Mouse (Mus musculus): ENCODE measurements around the gene Safb2. TPM values are rescaled to one million over a fixed set of nuclear protein-coding genes. Genes with fewer than 3 reads are reported as not detected.
"Not testable (repeated sequence)": the region's sequence is repeated elsewhere in the genome, so short reads cannot be mapped to it uniquely, and the experiment has no call there.

Gene Safb2
- polyA plus RNA-seq, 1 experiment from 2014 or later, result 73.5 TPM

DNA sequence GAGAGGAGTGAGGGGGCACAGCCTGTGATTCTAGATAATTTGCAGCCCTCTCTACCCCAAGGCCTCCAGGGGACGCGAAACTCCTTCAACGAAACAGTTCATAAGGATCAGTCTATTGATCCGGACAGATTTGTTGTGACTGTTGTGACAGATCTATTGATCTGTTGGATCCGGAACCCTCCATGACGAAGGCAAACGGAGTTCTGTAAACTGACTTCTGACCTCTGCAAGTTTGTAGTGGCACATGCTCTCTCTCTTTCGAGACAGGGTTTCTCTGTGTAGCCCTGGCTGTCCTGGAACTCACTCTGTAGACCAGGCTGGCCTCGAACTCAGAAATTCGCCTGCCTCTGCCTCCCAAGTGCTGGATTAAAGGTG, 28.2 kb upstream of the Safb2 start:
- H3K27me3 ChIP-seq (ENCODE audit: control insufficient read depth, insufficient read depth, low read length); H3K4me2 ChIP-seq (replicated peaks; ENCODE audit: low read depth, low read length); H3K9ac ChIP-seq (replicated peaks; ENCODE audit: low read depth, low read length); ATAC-seq (ENCODE audit: insufficient number of reproducible peaks, insufficient read depth, low FRiP score, low read depth); H3K4me3 ChIP-seq (ENCODE audit: low read depth, low read length); H3K27ac ChIP-seq (ENCODE audit: low read length); H3K9me3 ChIP-seq (ENCODE audit: control insufficient read depth, low read depth, low read length): not testable (repeated sequence)
- WGBS, result 68% methylated on average over 10 of the region's 10 CpGs
- Histone ChIP-seq H3K4me1 (ENCODE audit: control insufficient read depth, insufficient read depth, low read length) (peaks cover 24% of the 10 kb centered on the region; the same call in 1 of the 2 replicates), H3K36me3 (ENCODE audit: control insufficient read depth, insufficient read depth, low read length) (peaks cover 32% of the 10 kb centered on the region)

DNA sequence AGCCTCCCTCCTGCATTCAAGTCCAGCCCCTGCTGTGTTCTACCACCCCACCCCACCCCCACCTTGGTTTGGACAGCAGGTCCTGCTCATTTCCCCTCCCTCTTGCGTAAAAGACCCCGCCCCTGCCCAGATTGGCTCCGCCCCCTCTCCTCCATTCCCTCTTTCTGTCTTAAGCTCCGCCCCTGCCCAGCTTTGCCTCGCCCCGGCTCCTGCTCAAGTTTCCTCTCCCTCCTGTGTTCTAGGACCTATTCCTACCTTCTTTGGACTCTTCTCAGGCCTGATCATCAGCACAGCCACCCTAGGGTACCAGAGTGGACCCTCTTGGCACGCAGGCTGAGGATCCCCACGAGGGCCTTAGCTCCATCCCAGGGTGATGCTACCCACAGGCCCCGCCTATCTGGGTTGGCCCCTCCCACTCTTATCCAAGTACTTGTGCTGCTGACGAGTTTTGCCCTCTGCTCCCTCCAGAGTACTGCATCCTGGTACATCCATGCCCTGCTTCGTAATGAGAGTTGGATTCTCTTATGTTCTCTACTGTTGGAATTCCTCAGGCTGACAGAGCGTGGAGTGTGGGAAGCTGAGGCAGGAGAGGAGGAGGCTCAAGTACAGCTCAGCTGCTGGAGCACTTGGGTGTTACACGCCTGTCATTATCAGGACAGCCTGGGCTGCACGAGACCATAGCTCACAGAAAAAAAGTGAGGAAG, 27.6 kb upstream of the Safb2 start:
- Histone ChIP-seq H3K4me2 (replicated peaks; ENCODE audit: low read depth, low read length) (no peak overlapping the region), H3K27ac (ENCODE audit: low read length) (no peak overlapping the region), H3K9me3 (ENCODE audit: control insufficient read depth, low read depth, low read length) (no peaks in the 10 kb centered on the region), H3K9ac (replicated peaks; ENCODE audit: low read depth, low read length) (no peak overlapping the region), H3K36me3 (ENCODE audit: control insufficient read depth, insufficient read depth, low read length) (peaks cover 36% of the 10 kb centered on the region), H3K4me3 (ENCODE audit: low read depth, low read length) (no peak overlapping the region), H3K27me3 (ENCODE audit: control insufficient read depth, insufficient read depth, low read length) (no peaks in the 10 kb centered on the region), H3K4me1 (ENCODE audit: control insufficient read depth, insufficient read depth, low read length) (peaks cover 24% of the 10 kb centered on the region; the same call in 1 of the 2 replicates)
- no peak for ATAC-seq (ENCODE audit: insufficient number of reproducible peaks, insufficient read depth, low FRiP score, low read depth)
- WGBS, result 15% methylated on average over 14 of the region's 14 CpGs

DNA sequence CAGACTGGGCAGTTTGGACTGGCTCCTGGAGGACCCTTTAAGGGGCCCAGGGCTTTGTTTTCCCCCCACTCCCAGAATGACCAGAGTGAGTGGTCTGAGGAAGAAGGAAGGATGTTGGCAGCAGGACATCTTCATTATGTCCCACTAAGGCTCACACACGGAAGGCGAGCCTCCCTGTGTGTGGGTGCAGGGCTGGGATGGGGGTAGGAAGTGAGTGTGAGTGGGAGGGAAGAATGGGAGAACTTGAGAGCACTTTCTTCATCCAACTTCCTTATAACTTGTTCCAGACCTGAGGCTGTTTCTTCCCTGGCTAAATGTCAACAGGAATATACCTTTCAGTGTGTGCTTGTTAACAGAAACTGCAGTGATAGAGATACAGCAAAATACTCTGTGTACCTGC, 26.9 kb upstream of the Safb2 start:
- WGBS, result 58% methylated on average over 2 of the region's 2 CpGs
- no peak overlapping the region for H3K4me3 ChIP-seq (ENCODE audit: low read depth, low read length)
- no peak overlapping the region for H3K27ac ChIP-seq (ENCODE audit: low read length)
- H3K36me3 ChIP-seq (ENCODE audit: control insufficient read depth, insufficient read depth, low read length), result peaks cover 36% of the 10 kb centered on the region
- no peaks in the 10 kb centered on the region for H3K9me3 ChIP-seq (ENCODE audit: control insufficient read depth, low read depth, low read length)
- H3K4me2 ChIP-seq (replicated peaks; ENCODE audit: low read depth, low read length), result no peak overlapping the region
- no peak overlapping the region for H3K9ac ChIP-seq (replicated peaks; ENCODE audit: low read depth, low read length)
- no peak for ATAC-seq (ENCODE audit: insufficient number of reproducible peaks, insufficient read depth, low FRiP score, low read depth)
- no peaks in the 10 kb centered on the region for H3K27me3 ChIP-seq (ENCODE audit: control insufficient read depth, insufficient read depth, low read length)
- peaks cover 24% of the 10 kb centered on the region; the same call in 1 of the 2 replicates for H3K4me1 ChIP-seq (ENCODE audit: control insufficient read depth, insufficient read depth, low read length)

DNA sequence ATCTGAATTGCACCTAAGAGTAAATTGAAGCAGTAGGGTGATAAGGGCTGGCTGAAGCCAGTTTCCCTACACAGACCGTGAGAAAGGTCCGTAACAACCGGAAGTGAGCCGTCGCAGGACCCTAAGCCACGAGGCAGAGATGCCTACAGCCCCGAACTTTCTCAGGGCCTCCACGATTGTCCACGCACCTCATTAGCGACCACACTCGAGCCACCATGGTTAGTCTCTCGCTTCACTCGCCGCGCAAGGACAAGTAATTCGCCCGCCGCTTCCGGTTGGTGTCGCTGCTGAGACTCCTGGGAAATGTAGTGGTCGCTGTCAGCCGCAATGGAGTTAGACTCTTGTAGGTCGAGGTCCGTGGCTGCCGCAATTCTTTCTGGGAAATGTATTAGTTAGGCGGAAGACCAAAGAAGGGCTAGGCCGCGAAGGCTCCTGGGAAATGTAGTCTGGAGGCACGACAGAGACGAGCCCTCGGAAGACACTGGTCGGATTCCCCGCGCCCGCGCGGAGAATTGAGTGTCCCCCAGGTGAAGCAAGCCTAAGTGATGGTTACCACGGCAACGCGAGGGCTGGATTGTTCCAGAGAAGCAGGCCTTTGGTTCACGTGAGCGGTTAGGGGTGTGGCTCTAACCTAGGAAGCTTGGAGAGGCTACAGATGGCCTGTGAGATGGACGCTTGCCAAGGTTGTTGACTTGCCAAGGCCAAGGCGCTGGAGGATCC, 25.2 kb upstream of the Safb2 start, which contains the start of gene 2410015M20Rik:
Gene 2410015M20Rik (minus strand): TSS at position 320 of the 720 bp plus-strand sequence.
- no peaks in the 10 kb centered on the region for H3K9me3 ChIP-seq (ENCODE audit: control insufficient read depth, low read depth, low read length)
- H3K27ac ChIP-seq (ENCODE audit: low read length), result peak within 1 kb of the TSS; percentile 72
- peak within 1 kb of the TSS; percentile 63 for H3K4me2 ChIP-seq (replicated peaks; ENCODE audit: low read depth, low read length)
- ATAC-seq (ENCODE audit: insufficient number of reproducible peaks, insufficient read depth, low FRiP score, low read depth), result peak; percentile 87
- H3K27me3 ChIP-seq (ENCODE audit: control insufficient read depth, insufficient read depth, low read length), result no peaks in the 10 kb centered on the region
- peak within 1 kb of the TSS; percentile 65 for H3K4me3 ChIP-seq (ENCODE audit: low read depth, low read length)
- peak within 1 kb of the TSS; percentile 72 for H3K9ac ChIP-seq (replicated peaks; ENCODE audit: low read depth, low read length)
- H3K36me3 ChIP-seq (ENCODE audit: control insufficient read depth, insufficient read depth, low read length), result peaks cover 37% of the 10 kb centered on the region
- WGBS, result under 1% methylated on average over 44 of the region's 44 CpGs
- peaks cover 17% of the 10 kb centered on the region; the same call in 1 of the 2 replicates for H3K4me1 ChIP-seq (ENCODE audit: control insufficient read depth, insufficient read depth, low read length)

DNA sequence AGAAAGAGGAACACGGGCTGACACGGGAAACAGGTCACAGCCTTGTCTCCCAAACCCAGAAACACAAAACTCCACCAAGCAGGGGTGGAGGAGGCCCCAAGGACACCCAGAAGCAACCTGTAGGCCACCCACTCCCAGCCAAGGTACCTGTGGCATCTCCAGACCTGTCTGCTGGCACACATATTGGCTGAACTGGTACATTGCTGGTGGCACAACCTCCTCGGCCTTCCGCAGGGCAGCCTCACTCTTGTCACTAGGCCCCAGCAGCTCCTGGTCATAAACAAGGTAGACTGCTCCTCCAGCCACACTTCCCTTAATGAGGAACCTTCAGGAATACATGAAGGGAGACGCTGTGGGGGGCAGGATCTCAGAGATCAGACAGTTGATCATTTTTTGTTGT, 24.3 kb upstream of the Safb2 start:
- WGBS, result 50% methylated on average over 5 of the region's 5 CpGs
- no peaks in the 10 kb centered on the region for H3K27me3 ChIP-seq (ENCODE audit: control insufficient read depth, insufficient read depth, low read length)
- H3K27ac ChIP-seq (ENCODE audit: low read length), result no peak overlapping the region
- no peaks in the 10 kb centered on the region for H3K9me3 ChIP-seq (ENCODE audit: control insufficient read depth, low read depth, low read length)
- peak overlapping the region; percentile 65 for H3K4me3 ChIP-seq (ENCODE audit: low read depth, low read length)
- H3K9ac ChIP-seq (replicated peaks; ENCODE audit: low read depth, low read length), result peak overlapping the region; percentile 72; the same call in 1 of the 2 replicates
- H3K4me2 ChIP-seq (replicated peaks; ENCODE audit: low read depth, low read length), result peak overlapping the region; percentile 63
- no peak for ATAC-seq (ENCODE audit: insufficient number of reproducible peaks, insufficient read depth, low FRiP score, low read depth)
- H3K36me3 ChIP-seq (ENCODE audit: control insufficient read depth, insufficient read depth, low read length), result peaks cover 42% of the 10 kb centered on the region
- peaks cover 12% of the 10 kb centered on the region; the same call in 1 of the 2 replicates for H3K4me1 ChIP-seq (ENCODE audit: control insufficient read depth, insufficient read depth, low read length)

DNA sequence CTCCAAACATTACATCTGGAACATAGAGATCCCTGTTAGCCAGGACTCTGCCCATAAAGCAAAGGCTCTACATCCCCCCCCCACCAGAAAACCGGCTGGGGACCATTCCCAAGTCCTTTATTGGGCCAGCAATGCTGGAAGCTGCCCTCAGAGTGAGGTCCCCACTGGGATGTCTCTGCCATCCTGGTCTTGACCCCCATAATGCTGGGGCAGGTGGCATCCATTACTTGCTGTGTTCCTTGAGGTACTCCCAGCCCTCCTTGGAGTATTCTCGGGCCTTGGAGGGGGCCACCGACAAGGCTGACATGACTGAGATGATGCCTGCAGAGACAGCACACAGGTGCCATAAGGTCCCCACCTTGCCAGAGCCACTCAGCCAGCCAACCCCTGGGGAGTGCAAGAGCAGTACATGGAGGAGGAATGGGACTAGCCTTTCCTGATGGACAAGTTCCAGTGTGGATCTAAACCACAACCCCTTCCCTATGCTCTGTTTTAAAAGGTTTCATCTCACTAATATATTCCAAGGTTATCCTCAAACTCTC, 23.2 kb upstream of the Safb2 start:
- Histone ChIP-seq H3K36me3 (ENCODE audit: control insufficient read depth, insufficient read depth, low read length) (peaks cover 53% of the 10 kb centered on the region), H3K9ac (replicated peaks; ENCODE audit: low read depth, low read length) (no peak overlapping the region), H3K9me3 (ENCODE audit: control insufficient read depth, low read depth, low read length) (no peaks in the 10 kb centered on the region), H3K27ac (ENCODE audit: low read length) (no peak overlapping the region), H3K4me1 (ENCODE audit: control insufficient read depth, insufficient read depth, low read length) (peaks cover 12% of the 10 kb centered on the region; the same call in 1 of the 2 replicates), H3K4me3 (ENCODE audit: low read depth, low read length) (no peak overlapping the region), H3K4me2 (replicated peaks; ENCODE audit: low read depth, low read length) (no peak overlapping the region), H3K27me3 (ENCODE audit: control insufficient read depth, insufficient read depth, low read length) (no peaks in the 10 kb centered on the region)
- no peak for ATAC-seq (ENCODE audit: insufficient number of reproducible peaks, insufficient read depth, low FRiP score, low read depth)
- 58% methylated on average over 3 of the region's 3 CpGs for WGBS

DNA sequence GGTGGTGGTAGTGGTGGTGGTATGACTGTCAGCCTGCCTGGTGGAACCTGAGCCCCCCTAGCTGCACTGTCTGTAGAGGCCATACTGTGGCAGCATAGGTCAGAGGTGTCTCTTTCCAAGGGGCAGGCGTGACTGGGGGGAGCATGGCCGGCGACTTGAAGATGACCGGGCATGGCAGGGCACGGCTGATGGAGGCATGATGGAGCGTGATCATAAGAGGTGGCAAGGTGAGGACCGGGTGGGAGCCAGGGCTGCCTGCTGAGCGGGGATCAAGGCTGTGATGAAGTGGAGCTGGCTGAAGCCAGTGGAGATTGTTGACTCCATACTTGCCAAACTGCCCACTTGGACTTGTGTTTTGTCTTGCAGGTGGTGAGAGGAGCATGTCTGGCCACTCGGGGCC, 21.0 kb upstream of the Safb2 start:
- Histone ChIP-seq H3K4me2 (replicated peaks; ENCODE audit: low read depth, low read length) (no peak overlapping the region), H3K9me3 (ENCODE audit: control insufficient read depth, low read depth, low read length) (no peaks in the 10 kb centered on the region), H3K27me3 (ENCODE audit: control insufficient read depth, insufficient read depth, low read length) (no peaks in the 10 kb centered on the region), H3K9ac (replicated peaks; ENCODE audit: low read depth, low read length) (no peak overlapping the region), H3K36me3 (ENCODE audit: control insufficient read depth, insufficient read depth, low read length) (peaks cover 74% of the 10 kb centered on the region), H3K4me1 (ENCODE audit: control insufficient read depth, insufficient read depth, low read length) (peaks cover 9% of the 10 kb centered on the region; the same call in 1 of the 2 replicates), H3K27ac (ENCODE audit: low read length) (no peak overlapping the region), H3K4me3 (ENCODE audit: low read depth, low read length) (no peak overlapping the region)
- 84% methylated on average over 9 of the region's 9 CpGs for WGBS
- no peak for ATAC-seq (ENCODE audit: insufficient number of reproducible peaks, insufficient read depth, low FRiP score, low read depth)

DNA sequence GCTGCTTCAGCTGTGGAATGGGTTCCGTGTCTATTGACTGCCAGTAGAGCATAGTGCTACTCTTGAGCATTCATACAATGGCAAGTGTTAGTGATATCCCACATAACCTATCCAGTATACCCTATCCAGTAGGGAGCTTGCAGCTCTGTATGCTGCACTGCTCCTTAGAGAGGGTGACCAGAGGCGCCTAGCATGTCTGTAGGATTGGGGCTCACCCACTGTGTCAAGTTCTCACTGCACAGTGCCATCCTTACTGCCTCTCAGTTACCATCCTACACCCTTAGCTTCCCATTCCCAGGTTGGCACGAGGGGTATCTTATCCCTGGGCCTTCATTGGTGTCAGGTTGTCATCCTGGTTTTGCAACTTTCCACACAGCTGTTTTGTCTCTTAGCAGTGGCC, 20.0 kb upstream of the Safb2 start:
- Histone ChIP-seq H3K9me3 (ENCODE audit: control insufficient read depth, low read depth, low read length) (no peaks in the 10 kb centered on the region), H3K36me3 (ENCODE audit: control insufficient read depth, insufficient read depth, low read length) (peaks cover 84% of the 10 kb centered on the region), H3K27ac (ENCODE audit: low read length) (no peak overlapping the region), H3K4me3 (ENCODE audit: low read depth, low read length) (no peak overlapping the region), H3K9ac (replicated peaks; ENCODE audit: low read depth, low read length) (no peak overlapping the region), H3K4me1 (ENCODE audit: control insufficient read depth, insufficient read depth, low read length) (peaks cover 9% of the 10 kb centered on the region; the same call in 1 of the 2 replicates), H3K27me3 (ENCODE audit: control insufficient read depth, insufficient read depth, low read length) (no peaks in the 10 kb centered on the region), H3K4me2 (replicated peaks; ENCODE audit: low read depth, low read length) (no peak overlapping the region)
- WGBS, result 91% methylated on average over 3 of the region's 3 CpGs
- no peak for ATAC-seq (ENCODE audit: insufficient number of reproducible peaks, insufficient read depth, low FRiP score, low read depth)

Measured in stomach, embryonic 14.5 days (tissue).